Mouse (Mus musculus): ENCODE data around the gene Dlx5. TPM values are rescaled to one million over a fixed set of nuclear protein-coding genes. Genes with fewer than 3 reads are reported as not detected.

Gene Dlx5
- polyA plus RNA-seq, 1 experiment from 2014 or later = 6.7 TPM

GRCm38 (mm10) chr6:6890047-6890446 is 8.2 kb upstream of the Dlx5 start:
- no peaks in the 10 kb centered on the region for H3K4me1 ChIP-seq (ENCODE audit: control insufficient read depth, insufficient read depth, low read length)
- no peaks in the 10 kb centered on the region for H3K36me3 ChIP-seq (ENCODE audit: control insufficient read depth, insufficient read depth, low read length)
- no peak for ATAC-seq (ENCODE audit: insufficient number of reproducible peaks, insufficient read depth, low FRiP score, low read depth)
- no peak overlapping the region for H3K4me3 ChIP-seq (ENCODE audit: low read depth, low read length)
- no peak overlapping the region for H3K9ac ChIP-seq (replicated peaks; ENCODE audit: low read depth, low read length)
- no peaks in the 10 kb centered on the region for H3K27me3 ChIP-seq (ENCODE audit: control insufficient read depth, insufficient read depth, low read length)
- 62% methylated on average over 6 of the region's 6 CpGs for WGBS
- no peak overlapping the region for H3K4me2 ChIP-seq (replicated peaks; ENCODE audit: low read depth, low read length)
- H3K9me3 ChIP-seq (ENCODE audit: control insufficient read depth, low read depth, low read length) = no peaks in the 10 kb centered on the region
- H3K27ac ChIP-seq (ENCODE audit: low read length) = no peak overlapping the region

GRCm38 (mm10) chr6:6886225-6886624 is 4.3 kb upstream of the Dlx5 start:
- 81% methylated on average over 3 of the region's 3 CpGs for WGBS
- Histone ChIP-seq H3K27ac (ENCODE audit: low read length) (no peak overlapping the region), H3K4me3 (ENCODE audit: low read depth, low read length) (no peak overlapping the region), H3K9me3 (ENCODE audit: control insufficient read depth, low read depth, low read length) (no peaks in the 10 kb centered on the region), H3K4me2 (replicated peaks; ENCODE audit: low read depth, low read length) (no peak overlapping the region), H3K27me3 (ENCODE audit: control insufficient read depth, insufficient read depth, low read length) (peaks cover 23% of the 10 kb centered on the region), H3K36me3 (ENCODE audit: control insufficient read depth, insufficient read depth, low read length) (no peaks in the 10 kb centered on the region), H3K4me1 (ENCODE audit: control insufficient read depth, insufficient read depth, low read length) (no peaks in the 10 kb centered on the region), H3K9ac (replicated peaks; ENCODE audit: low read depth, low read length) (no peak overlapping the region)
- ATAC-seq (ENCODE audit: insufficient number of reproducible peaks, insufficient read depth, low FRiP score, low read depth) = no peak

GRCm38 (mm10) chr6:6884897-6885296 is 3.0 kb upstream of the Dlx5 start:
- Histone ChIP-seq H3K9ac (replicated peaks; ENCODE audit: low read depth, low read length) (no peak overlapping the region), H3K4me2 (replicated peaks; ENCODE audit: low read depth, low read length) (no peak overlapping the region), H3K27ac (ENCODE audit: low read length) (no peak overlapping the region), H3K27me3 (ENCODE audit: control insufficient read depth, insufficient read depth, low read length) (peaks cover 30% of the 10 kb centered on the region), H3K4me3 (ENCODE audit: low read depth, low read length) (no peak overlapping the region), H3K9me3 (ENCODE audit: control insufficient read depth, low read depth, low read length) (no peaks in the 10 kb centered on the region), H3K36me3 (ENCODE audit: control insufficient read depth, insufficient read depth, low read length) (no peaks in the 10 kb centered on the region), H3K4me1 (ENCODE audit: control insufficient read depth, insufficient read depth, low read length) (no peaks in the 10 kb centered on the region)
- no peak for ATAC-seq (ENCODE audit: insufficient number of reproducible peaks, insufficient read depth, low FRiP score, low read depth)
- 3% methylated on average over 12 of the region's 12 CpGs for WGBS

GRCm38 (mm10) chr6:6882266-6882797 is 447 bp upstream of the Dlx5 start:
- WGBS = 9% methylated on average over 10 of the region's 11 CpGs
- ATAC-seq (ENCODE audit: insufficient number of reproducible peaks, insufficient read depth, low FRiP score, low read depth) = no peak; the same call in 1 of the 2 replicates
- peaks cover 49% of the 10 kb centered on the region for H3K27me3 ChIP-seq (ENCODE audit: control insufficient read depth, insufficient read depth, low read length)
- no peaks in the 10 kb centered on the region for H3K9me3 ChIP-seq (ENCODE audit: control insufficient read depth, low read depth, low read length)
- no peak overlapping the region for H3K27ac ChIP-seq (ENCODE audit: low read length)
- no peaks in the 10 kb centered on the region for H3K36me3 ChIP-seq (ENCODE audit: control insufficient read depth, insufficient read depth, low read length)
- peak overlapping the region; percentile 48 for H3K4me2 ChIP-seq (replicated peaks; ENCODE audit: low read depth, low read length)
- H3K4me1 ChIP-seq (ENCODE audit: control insufficient read depth, insufficient read depth, low read length) = no peaks in the 10 kb centered on the region
- H3K4me3 ChIP-seq (ENCODE audit: low read depth, low read length) = no peak overlapping the region
- H3K9ac ChIP-seq (replicated peaks; ENCODE audit: low read depth, low read length) = no peak overlapping the region

GRCm38 (mm10) chr6:6881115-6881637 is 709 bp downstream of the Dlx5 start:
- ATAC-seq (ENCODE audit: insufficient number of reproducible peaks, insufficient read depth, low FRiP score, low read depth) = no peak
- no peak overlapping the region for H3K27ac ChIP-seq (ENCODE audit: low read length)
- no peaks in the 10 kb centered on the region for H3K9me3 ChIP-seq (ENCODE audit: control insufficient read depth, low read depth, low read length)
- under 1% methylated on average over 30 of the region's 30 CpGs for WGBS
- H3K4me1 ChIP-seq (ENCODE audit: control insufficient read depth, insufficient read depth, low read length) = no peaks in the 10 kb centered on the region
- H3K27me3 ChIP-seq (ENCODE audit: control insufficient read depth, insufficient read depth, low read length) = peaks cover 60% of the 10 kb centered on the region
- peak overlapping the region; percentile 41 for H3K4me3 ChIP-seq (ENCODE audit: low read depth, low read length)
- H3K36me3 ChIP-seq (ENCODE audit: control insufficient read depth, insufficient read depth, low read length) = no peaks in the 10 kb centered on the region
- H3K4me2 ChIP-seq (replicated peaks; ENCODE audit: low read depth, low read length) = peak overlapping the region; percentile 48
- no peak overlapping the region for H3K9ac ChIP-seq (replicated peaks; ENCODE audit: low read depth, low read length)

- Histone ChIP-seq H3K9ac (replicated peaks; ENCODE audit: low read depth, low read length) (no peak overlapping the region), H3K27me3 (ENCODE audit: control insufficient read depth, insufficient read depth, low read length) (peaks cover 61% of the 10 kb centered on the region), H3K4me1 (ENCODE audit: control insufficient read depth, insufficient read depth, low read length) (no peaks in the 10 kb centered on the region), H3K4me2 (replicated peaks; ENCODE audit: low read depth, low read length) (peak overlapping the region; percentile 48; the same call in 1 of the 2 replicates), H3K4me3 (ENCODE audit: low read depth, low read length) (peak overlapping the region; percentile 41), H3K27ac (ENCODE audit: low read length) (no peak overlapping the region), H3K36me3 (ENCODE audit: control insufficient read depth, insufficient read depth, low read length) (no peaks in the 10 kb centered on the region), H3K9me3 (ENCODE audit: control insufficient read depth, low read depth, low read length) (no peaks in the 10 kb centered on the region)
- ATAC-seq (ENCODE audit: insufficient number of reproducible peaks, insufficient read depth, low FRiP score, low read depth) = no peak
- whole genome bisulfite sequencing = under 1% methylated on average over 24 of the region's 24 CpGs
These were observed 1.3 kb downstream of the Dlx5 start for GRCm38 (mm10) chr6:6880361-6881114.

- no peaks in the 10 kb centered on the region for H3K9me3 ChIP-seq (ENCODE audit: control insufficient read depth, low read depth, low read length)
- no peak overlapping the region for H3K4me2 ChIP-seq (replicated peaks; ENCODE audit: low read depth, low read length)
- WGBS = 3% methylated on average over 44 of the region's 44 CpGs
- no peaks in the 10 kb centered on the region for H3K36me3 ChIP-seq (ENCODE audit: control insufficient read depth, insufficient read depth, low read length)
- H3K9ac ChIP-seq (replicated peaks; ENCODE audit: low read depth, low read length) = no peak overlapping the region
- H3K27ac ChIP-seq (ENCODE audit: low read length) = no peak overlapping the region
- H3K4me3 ChIP-seq (ENCODE audit: low read depth, low read length) = peak overlapping the region; percentile 10
- peaks cover 68% of the 10 kb centered on the region for H3K27me3 ChIP-seq (ENCODE audit: control insufficient read depth, insufficient read depth, low read length)
- ATAC-seq (ENCODE audit: insufficient number of reproducible peaks, insufficient read depth, low FRiP score, low read depth) = no peak
- H3K4me1 ChIP-seq (ENCODE audit: control insufficient read depth, insufficient read depth, low read length) = no peaks in the 10 kb centered on the region
These were observed 2.2 kb downstream of the Dlx5 start for GRCm38 (mm10) chr6:6879371-6880325.

GRCm38 (mm10) chr6:6878841-6879291 is 3.0 kb downstream of the Dlx5 start:
- no peak for ATAC-seq (ENCODE audit: insufficient number of reproducible peaks, insufficient read depth, low FRiP score, low read depth)
- WGBS = 0% methylated on average over 14 of the region's 14 CpGs
- no peak overlapping the region for H3K4me2 ChIP-seq (replicated peaks; ENCODE audit: low read depth, low read length)
- peaks cover 75% of the 10 kb centered on the region for H3K27me3 ChIP-seq (ENCODE audit: control insufficient read depth, insufficient read depth, low read length)
- H3K4me1 ChIP-seq (ENCODE audit: control insufficient read depth, insufficient read depth, low read length) = no peaks in the 10 kb centered on the region
- no peak overlapping the region for H3K27ac ChIP-seq (ENCODE audit: low read length)
- H3K36me3 ChIP-seq (ENCODE audit: control insufficient read depth, insufficient read depth, low read length) = no peaks in the 10 kb centered on the region
- no peaks in the 10 kb centered on the region for H3K9me3 ChIP-seq (ENCODE audit: control insufficient read depth, low read depth, low read length)
- H3K9ac ChIP-seq (replicated peaks; ENCODE audit: low read depth, low read length) = no peak overlapping the region
- 0 out of 2 replicates have a peak overlapping the region, but pooled peaks have one; percentile 2 for H3K4me3 ChIP-seq (ENCODE audit: low read depth, low read length)
